Mouse (Mus musculus): ENCODE measurements around the gene Bloc1s1.

The Bloc1s1 gene

GRCm38 (mm10) chr10:128923935-128924334 lies at the start of gene Bloc1s1:
Gene Bloc1s1, minus strand, starts transcription at chr10:128924035.
- DNase-seq: no peak

- DNase-seq: no peak
Observed at GRCm38 (mm10) chr10:128972841-128973240, 49.0 kb upstream of the Bloc1s1 start.

- DNase-seq: no peak
Observed at GRCm38 (mm10) chr10:128970740-128971250, 47.0 kb upstream of the Bloc1s1 start.

DNA sequence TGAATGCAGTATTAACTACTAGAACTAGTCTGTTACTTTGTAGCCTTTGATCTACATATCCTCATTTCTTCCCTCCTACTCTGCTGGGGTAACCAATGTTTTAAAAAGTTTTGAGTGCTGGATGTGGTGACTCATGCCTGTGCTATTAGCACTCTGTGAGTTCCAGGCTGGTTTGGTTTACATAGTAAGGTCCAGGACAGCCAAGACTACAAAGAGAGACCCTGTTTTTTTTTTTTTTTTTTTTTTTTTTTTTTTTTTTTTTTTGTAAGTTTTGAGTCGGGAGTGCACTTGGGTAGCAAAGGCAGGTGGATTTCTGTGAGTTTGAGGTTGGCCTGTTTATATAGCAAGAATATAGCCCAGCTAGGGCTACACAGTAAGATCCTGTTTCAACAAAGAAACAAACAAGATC lies 44.5 kb upstream of the Bloc1s1 start:
- no peak for DNase-seq

- no peak for DNase-seq
Observed at GRCm38 (mm10) chr10:128965871-128966270, 42.0 kb upstream of the Bloc1s1 start.

GRCm38 (mm10) chr10:128964961-128965360 lies 41.1 kb upstream of the Bloc1s1 start:
- no peak for DNase-seq

- DNase-seq: no peak
Observed at GRCm38 (mm10) chr10:128960590-128961584, 37.1 kb upstream of the Bloc1s1 start, which contains the start of gene Mettl7b. Gene Mettl7b, minus strand, starts transcription at chr10:128960988.

DNA sequence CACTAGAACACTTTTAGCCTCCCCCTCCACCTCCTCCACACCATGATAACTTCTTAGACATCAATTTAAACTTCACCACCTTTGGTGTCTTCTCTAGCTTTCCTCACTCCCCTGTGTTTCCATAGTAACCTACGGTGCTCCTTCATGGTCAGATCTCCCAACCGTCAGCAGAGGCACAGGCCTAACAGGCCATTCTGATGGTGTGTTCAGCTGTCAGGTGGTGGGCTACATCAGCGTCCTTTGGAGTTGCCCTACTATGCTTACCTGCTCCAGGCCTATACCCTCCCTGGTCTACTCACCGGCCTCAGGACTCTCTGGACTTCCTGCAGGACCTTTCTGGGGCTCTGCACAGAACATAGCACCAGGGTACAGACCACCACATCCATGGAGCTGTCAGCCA lies 36.3 kb upstream of the Bloc1s1 start:
- DNase-seq: no peak

GRCm38 (mm10) chr10:128958340-128958739 lies 34.5 kb upstream of the Bloc1s1 start:
- DNase-seq: no peak

DNA sequence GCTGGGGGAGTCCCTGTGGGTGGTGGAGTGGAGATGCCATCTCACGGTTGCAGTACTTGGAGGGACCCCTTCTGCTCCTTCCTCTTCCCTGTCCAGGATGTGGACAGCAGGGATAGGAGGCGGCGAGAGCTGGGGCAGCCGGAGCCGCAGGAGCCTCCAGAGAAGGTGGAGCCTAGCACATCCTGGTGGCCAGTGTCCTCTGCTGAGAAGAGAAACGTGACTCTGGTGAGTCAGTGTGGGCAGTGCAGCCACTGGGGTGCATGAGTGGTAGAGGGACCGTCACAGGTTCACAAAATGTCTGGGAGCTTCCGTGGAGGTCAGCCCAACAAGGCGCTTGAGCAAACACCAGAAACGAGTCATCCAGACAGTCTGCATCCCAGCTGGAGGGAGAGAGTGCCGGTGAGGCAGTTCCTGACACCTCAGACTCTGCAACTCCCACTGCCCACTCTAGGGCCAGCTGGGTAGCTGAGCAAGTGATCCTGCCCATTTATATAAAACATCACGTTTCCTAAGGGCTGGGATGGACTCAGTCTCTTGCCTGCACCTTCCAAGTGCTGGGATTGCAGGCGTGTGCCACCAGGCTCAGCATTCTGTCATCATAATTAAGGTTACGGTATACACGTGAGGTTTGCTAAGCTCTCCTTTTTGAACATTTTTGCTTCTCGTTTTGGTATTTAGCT lies 26.5 kb upstream of the Bloc1s1 start:
- DNase-seq: no peak

- no peak for DNase-seq
Observed at GRCm38 (mm10) chr10:128947496-128947895, 23.7 kb upstream of the Bloc1s1 start.

GRCm38 (mm10) chr10:128945675-128946074 lies 21.8 kb upstream of the Bloc1s1 start:
- no peak for DNase-seq

- DNase-seq: no peak
Observed at GRCm38 (mm10) chr10:128940475-128941061, 16.7 kb upstream of the Bloc1s1 start.

- DNase-seq: no peak
Observed at GRCm38 (mm10) chr10:128938974-128939373, 15.1 kb upstream of the Bloc1s1 start.

DNA sequence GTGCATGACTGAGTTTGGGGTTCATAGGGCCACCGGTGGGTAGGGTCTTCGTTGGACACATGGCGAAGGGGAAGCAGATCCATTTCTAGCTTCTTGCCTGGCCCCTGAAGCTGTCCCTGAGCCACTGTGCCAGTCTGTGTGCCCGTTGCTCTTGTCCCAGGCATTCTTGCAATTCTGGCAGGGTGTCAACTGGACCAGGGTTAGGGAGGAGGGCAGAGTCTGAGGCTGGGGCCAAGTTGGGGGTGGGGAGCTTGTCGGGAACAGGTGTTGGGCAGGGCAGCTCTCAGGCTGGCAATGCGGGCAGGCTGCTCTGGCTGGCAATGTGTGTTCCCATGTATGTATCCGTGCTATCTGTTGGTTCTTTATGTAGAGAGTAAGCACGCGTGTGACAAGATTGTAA lies 14.6 kb upstream of the Bloc1s1 start:
- DNase-seq: no peak

DNA sequence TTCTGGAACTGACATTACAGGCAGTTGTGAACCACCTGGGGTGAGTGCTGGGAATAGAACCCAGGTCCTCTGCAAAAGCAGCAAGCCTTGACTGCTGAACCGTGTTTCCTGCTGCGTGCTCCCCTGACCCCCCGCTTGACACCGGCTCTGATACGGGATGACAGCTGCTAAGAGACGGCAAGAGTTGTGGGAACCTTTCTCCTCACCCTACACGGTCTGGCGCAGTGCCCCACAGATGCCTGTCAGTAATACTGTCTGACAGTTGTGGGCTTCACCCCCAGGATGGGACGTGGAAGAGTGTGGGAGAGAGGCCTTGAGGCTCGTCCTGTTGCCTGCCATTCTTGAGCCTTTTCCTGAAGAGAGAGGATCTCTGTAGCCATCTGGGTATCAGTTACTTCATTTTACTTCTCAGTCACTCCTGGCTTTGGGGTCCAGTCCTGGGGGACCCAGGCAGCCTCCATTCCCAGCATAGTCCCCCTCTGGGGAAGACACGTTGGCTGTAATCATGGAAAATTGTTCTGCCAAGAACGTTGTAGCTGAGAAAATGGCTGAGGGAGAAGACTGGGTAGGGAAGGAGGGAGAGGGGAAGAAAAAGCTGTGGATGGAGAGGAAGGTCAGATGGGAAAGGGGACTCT lies 14.0 kb upstream of the Bloc1s1 start:
- no peak for DNase-seq

- no peak for DNase-seq
Observed at GRCm38 (mm10) chr10:128935826-128936440, 12.1 kb upstream of the Bloc1s1 start.

DNA sequence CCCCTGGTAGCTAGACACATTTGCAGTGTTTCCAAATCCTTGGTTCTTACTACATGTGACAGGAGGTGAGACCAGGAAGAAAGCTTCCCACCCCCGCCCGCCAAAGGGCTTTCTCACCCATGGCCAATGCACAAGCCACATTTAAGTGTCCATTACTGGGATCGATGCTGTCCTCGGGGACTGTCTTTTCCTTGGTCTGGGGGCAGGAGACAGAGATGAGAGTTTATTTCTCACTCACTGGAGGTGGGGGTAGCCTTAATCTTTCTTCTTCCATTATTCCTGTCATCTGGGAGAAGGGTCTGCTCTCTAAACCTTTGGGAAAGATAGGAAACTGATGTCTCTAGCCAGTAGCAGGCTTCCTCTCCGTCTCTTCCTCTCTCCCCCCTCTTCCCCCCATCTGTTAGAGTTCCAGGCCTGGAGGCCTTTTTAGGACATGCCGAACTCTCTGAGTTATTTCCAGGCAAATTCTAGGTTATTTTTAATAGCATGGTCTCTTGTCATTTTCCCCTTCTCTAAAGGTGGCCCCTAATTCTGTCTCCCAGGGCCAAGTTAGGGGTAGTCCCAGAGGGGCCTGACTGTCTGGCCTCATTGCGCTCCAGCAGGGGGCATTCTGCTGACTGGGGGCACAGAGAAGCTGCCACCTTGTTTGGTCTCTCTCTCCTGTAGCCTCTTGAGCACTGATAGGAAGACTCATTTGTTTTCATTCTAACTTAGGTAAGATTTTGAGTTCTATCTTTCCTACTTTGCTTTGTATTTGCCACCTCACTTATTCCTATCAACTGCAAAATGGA lies 11.4 kb upstream of the Bloc1s1 start:
- DNase-seq: no peak

GRCm38 (mm10) chr10:128933976-128934721 lies 10.3 kb upstream of the Bloc1s1 start:
- DNase-seq: no peak

GRCm38 (mm10) chr10:128933574-128933973 lies 9.7 kb upstream of the Bloc1s1 start, which contains the start of gene Itga7:
Gene Itga7, plus strand, starts transcription at chr10:128933818.
- DNase-seq: no peak

DNA sequence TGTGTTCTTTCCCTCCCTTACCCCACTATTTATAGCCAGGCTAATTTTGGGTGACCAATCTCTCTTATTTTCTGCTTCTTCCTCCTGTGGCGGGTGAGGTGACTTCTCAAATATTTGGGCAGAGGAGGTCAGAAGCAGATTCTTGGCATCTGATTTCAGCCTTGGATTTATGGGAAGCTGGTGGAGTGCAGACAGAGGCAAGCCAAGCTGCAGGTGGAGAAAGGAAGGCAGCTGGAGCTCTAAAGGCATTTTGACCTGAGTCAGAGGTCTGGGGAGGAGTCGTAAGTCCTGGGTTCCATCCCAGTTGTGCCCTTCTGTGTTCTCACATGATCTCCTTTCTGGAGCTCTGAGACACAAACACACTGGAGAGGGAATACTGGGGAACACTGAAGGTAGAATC lies 7.6 kb upstream of the Bloc1s1 start:
- DNase-seq: no peak

All from right cerebral cortex, postnatal 14 days (tissue).